Mouse (Mus musculus): ENCODE measurements around the gene Mybpc1.

DNA sequence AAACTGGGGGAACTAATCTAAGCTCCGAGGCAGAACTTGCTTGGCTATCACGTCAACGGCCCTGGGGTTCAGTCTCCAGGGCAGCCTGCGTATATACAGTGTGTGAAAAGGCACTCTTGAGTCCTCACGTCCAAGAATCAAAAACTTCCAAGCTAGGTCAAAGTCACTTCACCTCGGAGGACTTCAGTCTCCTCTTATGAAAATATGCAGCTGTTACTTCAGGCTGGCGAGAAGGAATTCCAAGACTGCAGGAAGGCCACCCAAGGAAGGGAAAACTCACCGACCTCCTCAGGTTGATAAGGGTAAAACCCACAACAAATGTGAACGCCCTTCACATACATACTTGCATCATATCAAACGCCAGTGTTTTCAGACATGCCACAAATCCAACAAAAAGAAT lies 103.6 kb downstream of the Mybpc1 start:
- TF ChIP-seq TCF12 (IDR thresholded peaks at IDR 0.05; ENCODE audit: low read depth, low read length), result no peak
- TF ChIP-seq CTCF (IDR thresholded peaks at IDR 0.05 in 2 of 3, conservative IDR thresholded peaks at IDR 0.05 in 1 of 3; ENCODE audit: control insufficient read depth in 1 of 3, insufficient read depth in 1 of 3, low read depth in 2 of 3, low read length in 3 of 3, poor library complexity in 1 of 3, severe bottlenecking in 1 of 3), result no peak
- no peak for TF ChIP-seq ELF1 (IDR thresholded peaks at IDR 0.05; ENCODE audit: low read depth, low read length)
- TF ChIP-seq MEF2A (IDR thresholded peaks at IDR 0.05; ENCODE audit: extremely low read depth, insufficient replicate concordance, low read depth, low read length, poor library complexity, severe bottlenecking), result no peak
- TF ChIP-seq EP300 (IDR thresholded peaks at IDR 0.05; ENCODE audit: low read depth in 1 of 2, low read length in 2 of 2), result no peak
- TF ChIP-seq CHD2 (IDR thresholded peaks at IDR 0.05; ENCODE audit: low read length), result no peak
- TF ChIP-seq POLR2A (IDR thresholded peaks at IDR 0.05; ENCODE audit: control insufficient read depth in 1 of 2, insufficient read depth in 1 of 2, low read depth in 1 of 2, low read length in 2 of 2, poor library complexity in 1 of 2), result no peak
- TF ChIP-seq MAX (IDR thresholded peaks at IDR 0.05; ENCODE audit: low read length), result no peak
- TF ChIP-seq POLR2AphosphoS5 (IDR thresholded peaks at IDR 0.05; ENCODE audit: borderline replicate concordance, low read depth, low read length), result no peak
- no peak for TF ChIP-seq RAD21 (IDR thresholded peaks at IDR 0.05; ENCODE audit: low read depth, low read length)
- no peak for TF ChIP-seq GABPA (IDR thresholded peaks at IDR 0.05; ENCODE audit: low read depth, low read length)
- no peak for TF ChIP-seq GATA1 (IDR thresholded peaks at IDR 0.05; ENCODE audit: low read depth, low read length)
- TF ChIP-seq TBP (IDR thresholded peaks at IDR 0.05; ENCODE audit: low read depth, low read length), result no peak
